Comparison of ENCODE assay signal across 8 mouse cellular contexts in genomic region chr15:88750677-88751563, GRCm38 (mm10). TPM values are rescaled to one million over a fixed set of nuclear protein-coding genes. Genes with fewer than 3 reads are reported as not detected.
DNase-seq lines count a peak whose midpoint lies in the region; ATAC-seq and TF ChIP-seq lines count a peak whose summit lies in the region.

No protein-coding gene starts in this region.

- ATAC-seq in embryonic facial prominence, embryonic 14.5 days (ENCODE audit: low read depth), result peak; percentile 98
- peak; percentile 96 for ATAC-seq in limb, embryonic 13.5 days (ENCODE audit: low FRiP score, low read depth)
- peak; percentile 98 for ATAC-seq in midbrain, embryonic 16.5 days

- peak; percentile 74 for TF ChIP-seq EP300 in heart, adult 2 months (IDR thresholded peaks at IDR 0.05; ENCODE audit: insufficient read depth, low read depth, low read length)

- peak; percentile 99 for DNase-seq in 3T3-L1 (ENCODE audit: low read depth, low spot score)
- peak; percentile 94 to 96 for DNase-seq in adrenal gland, postnatal 4 days (ENCODE audit: low spot score in 2 of 2)
- peak; percentile 99 for DNase-seq in embryonic facial prominence, embryonic 14.5 days (ENCODE audit: low spot score)
- peak; percentile 98 to 100 for DNase-seq in heart, adult 2 months
- DNase-seq in kidney, adult 8-10 months, result peak; percentile 99
- peak; percentile 96 to 98 for DNase-seq in spleen, postnatal 10 days (ENCODE audit: low spot score in 2 of 2)

- peak; percentile 88 for TF ChIP-seq POLR2A in heart, adult 2 months (IDR thresholded peaks at IDR 0.05; ENCODE audit: insufficient read depth, low read depth, low read length)

- no peaks in the 10 kb centered on the region for H3K9me3 ChIP-seq in embryonic facial prominence, embryonic 14.5 days (ENCODE audit: control insufficient read depth, low read length)
- H3K9me3 ChIP-seq in limb, embryonic 13.5 days, result no peaks in the 10 kb centered on the region
- H3K9me3 ChIP-seq in midbrain, embryonic 16.5 days (replicated peaks; ENCODE audit: control insufficient read depth, low read length, poor library complexity, severe bottlenecking), result no peaks in the 10 kb centered on the region

- peak overlapping the region; percentile 74 for H3K27ac ChIP-seq in embryonic facial prominence, embryonic 14.5 days (replicated peaks; ENCODE audit: low read depth, low read length)
- peak overlapping the region; percentile 79 for H3K27ac ChIP-seq in heart, adult 2 months
- H3K27ac ChIP-seq in limb, embryonic 13.5 days, result peak overlapping the region; percentile 75; the same call in 1 of the 2 replicates
- peak overlapping the region; percentile 83 for H3K27ac ChIP-seq in midbrain, embryonic 16.5 days (ENCODE audit: low read length)

- peak overlapping the region; percentile 80 for H3K4me2 ChIP-seq in embryonic facial prominence, embryonic 14.5 days (ENCODE audit: low read depth, low read length)
- H3K4me2 ChIP-seq in limb, embryonic 13.5 days (replicated peaks), result peak overlapping the region; percentile 78
- peak overlapping the region; percentile 82 for H3K4me2 ChIP-seq in midbrain, embryonic 16.5 days (ENCODE audit: low read length)

- intact Hi-C loops in heart, adult 2 months (cut with DNase I), result loop anchor here (2.0 to 5.0 kb wide), 2 partner anchors 16 to 66 kb away; partner anchors contain the start of genes Alg12, Brd1 and Creld2

- H3K4me3 ChIP-seq in embryonic facial prominence, embryonic 14.5 days (ENCODE audit: low read depth, low read length), result peak overlapping the region; percentile 86
- peak overlapping the region; percentile 75 for H3K4me3 ChIP-seq in heart, adult 2 months
- peak overlapping the region; percentile 82 for H3K4me3 ChIP-seq in limb, embryonic 13.5 days
- H3K4me3 ChIP-seq in midbrain, embryonic 16.5 days (ENCODE audit: low read depth, low read length), result peak overlapping the region; percentile 84

- peaks cover 10% of the 10 kb centered on the region; the same call in 1 of the 2 replicates for H3K36me3 ChIP-seq in embryonic facial prominence, embryonic 14.5 days (ENCODE audit: control insufficient read depth, insufficient read depth, low read length)
- H3K36me3 ChIP-seq in heart, adult 2 months (ENCODE audit: control insufficient read depth, insufficient read depth, low read length), result no peaks in the 10 kb centered on the region
- H3K36me3 ChIP-seq in limb, embryonic 13.5 days, result peaks cover 7% of the 10 kb centered on the region
- no peaks in the 10 kb centered on the region for H3K36me3 ChIP-seq in midbrain, embryonic 16.5 days (ENCODE audit: control insufficient read depth, insufficient read depth, low read length)

- H3K4me1 ChIP-seq in embryonic facial prominence, embryonic 14.5 days (ENCODE audit: control insufficient read depth, insufficient read depth, low read length), result peaks cover 10% of the 10 kb centered on the region; the same call in 1 of the 2 replicates
- peaks cover 3% of the 10 kb centered on the region for H3K4me1 ChIP-seq in heart, adult 2 months (ENCODE audit: control insufficient read depth, insufficient read depth, low read length)
- H3K4me1 ChIP-seq in limb, embryonic 13.5 days, result peaks cover 17% of the 10 kb centered on the region
- H3K4me1 ChIP-seq in midbrain, embryonic 16.5 days (ENCODE audit: control insufficient read depth, insufficient read depth, low read length), result peaks cover 22% of the 10 kb centered on the region

- no peaks in the 10 kb centered on the region for H3K27me3 ChIP-seq in embryonic facial prominence, embryonic 14.5 days (replicated peaks; ENCODE audit: control insufficient read depth, insufficient read depth, low read length)
- H3K27me3 ChIP-seq in heart, adult 2 months (ENCODE audit: control insufficient read depth, insufficient read depth, low read length), result no peaks in the 10 kb centered on the region
- no peaks in the 10 kb centered on the region for H3K27me3 ChIP-seq in limb, embryonic 13.5 days
- H3K27me3 ChIP-seq in midbrain, embryonic 16.5 days (ENCODE audit: control insufficient read depth, insufficient read depth, low read depth, low read length), result no peaks in the 10 kb centered on the region

- WGBS in embryonic facial prominence, embryonic 14.5 days, result 14% methylated on average over 28 of the region's 54 CpGs
- 6% methylated on average over 54 of the region's 54 CpGs for WGBS in heart, adult 2 months
- 7% methylated on average over 54 of the region's 54 CpGs for WGBS in limb, embryonic 13.5 days
- 6% methylated on average over 54 of the region's 54 CpGs for WGBS in midbrain, embryonic 16.5 days

- no peaks in the 10 kb centered on the region for H3K79me2 ChIP-seq in heart, adult 2 months (replicated peaks; ENCODE audit: control insufficient read depth, insufficient read depth, low read length)

- H3K9ac ChIP-seq in embryonic facial prominence, embryonic 14.5 days (ENCODE audit: low read depth, low read length), result peak overlapping the region; percentile 70
- H3K9ac ChIP-seq in heart, adult 2 months (ENCODE audit: low read depth, low read length), result peak overlapping the region; percentile 68
- H3K9ac ChIP-seq in limb, embryonic 13.5 days, result peak overlapping the region; percentile 60
- peak overlapping the region; percentile 69 for H3K9ac ChIP-seq in midbrain, embryonic 16.5 days (ENCODE audit: low read depth, low read length)

- no peak for TF ChIP-seq CTCF in heart, adult 2 months (IDR thresholded peaks at IDR 0.05)

RNA-seq across cellular contexts. Expression of gene Zbed4, which starts 0.5 kb away (rescaled TPM):
- 10 to 100 TPM; 11.9 to 15.1 TPM for total RNA-seq in adrenal gland, postnatal 4 days (2021)
- 14.9 and 16.5 TPM in 2 replicates for polyA plus RNA-seq in embryonic facial prominence, embryonic 14.5 days (2014; fragmentation: Nextera tagmentation; extraction: Ambion mirVana)
- total RNA-seq in heart, adult 2 months (2021), result 1 to 10 TPM; 8.2 to 9.1 TPM
- 3.3 and 6.0 TPM in 2 replicates for polyA plus RNA-seq in heart, adult 2 months (2012; rRNA removed)
- 16.1 and 18.2 TPM in 2 replicates for polyA plus RNA-seq in limb, embryonic 13.5 days (2015; fragmentation: Nextera tagmentation; extraction: Ambion mirVana)
- polyA plus RNA-seq in midbrain, embryonic 16.5 days (2015; fragmentation: Nextera tagmentation; extraction: Ambion mirVana), result 14.2 and 18.5 TPM in 2 replicates

RNA-seq across cellular contexts. Expression of gene Brd1, which starts 16.9 kb away (rescaled TPM):
- total RNA-seq in adrenal gland, postnatal 4 days (2021), result 10 to 100 TPM; 68.8 to 77.0 TPM
- polyA plus RNA-seq in embryonic facial prominence, embryonic 14.5 days (2014; fragmentation: Nextera tagmentation; extraction: Ambion mirVana), result 22.2 and 23.0 TPM in 2 replicates
- total RNA-seq in heart, adult 2 months (2021), result 10 to 100 TPM; 28.7 to 31.0 TPM
- polyA plus RNA-seq in heart, adult 2 months (2012; rRNA removed), result 7.7 and 9.1 TPM in 2 replicates
- 24.5 and 25.6 TPM in 2 replicates for polyA plus RNA-seq in limb, embryonic 13.5 days (2015; fragmentation: Nextera tagmentation; extraction: Ambion mirVana)
- polyA plus RNA-seq in midbrain, embryonic 16.5 days (2015; fragmentation: Nextera tagmentation; extraction: Ambion mirVana), result 15.5 and 20.7 TPM in 2 replicates

Comparison
In these comparisons a context has a peak if more than half of its experiments do, and no peak if none do; other contexts are left out.
1. Peak in every context shown above with its lines: DNase-seq, ATAC-seq, H3K4me3 ChIP-seq and H3K27ac ChIP-seq.